Mouse (Mus musculus): ENCODE results near the gene Cox19. TPM values are rescaled to one million over a fixed set of nuclear protein-coding genes. Genes with fewer than 3 reads are reported as not detected.

The Cox19 gene
- polyA plus RNA-seq, 1 experiment from 2014 or later, result 61.6 TPM

- peak overlapping the region; percentile 64 for H3K27ac ChIP-seq (ENCODE audit: low read length)
- no peak for TF ChIP-seq CTCF (IDR thresholded peaks at IDR 0.05)
- TF ChIP-seq EP300 (IDR thresholded peaks at IDR 0.05), result no peak
- H3K36me3 ChIP-seq (ENCODE audit: insufficient read depth, low read length), result no peaks in the 10 kb centered on the region
- 0 out of 2 replicates have a peak, but pooled peaks have one; percentile 8 for ATAC-seq
- H3K9me3 ChIP-seq (ENCODE audit: low read length), result no peaks in the 10 kb centered on the region
- 20% methylated on average over 10 of the region's 10 CpGs for WGBS
- no peaks in the 10 kb centered on the region for H3K27me3 ChIP-seq (replicated peaks; ENCODE audit: insufficient read depth, low read length)
- H3K4me2 ChIP-seq (replicated peaks; ENCODE audit: low read depth, low read length), result 0 out of 2 replicates have a peak overlapping the region, but pooled peaks have one; percentile 14
- peak; percentile 80 for DNase-seq (ENCODE audit: low spot score)
- H3K4me1 ChIP-seq (ENCODE audit: insufficient read depth, low read depth, low read length), result peaks cover 42% of the 10 kb centered on the region
- 0 out of 2 replicates have a peak overlapping the region, but pooled peaks have one; percentile 26 for H3K9ac ChIP-seq (replicated peaks; ENCODE audit: low read depth)
- H3K4me3 ChIP-seq (ENCODE audit: low read depth, low read length), result no peak overlapping the region
Observed at GRCm38 (mm10) chr5:139384531-139384930, 33.3 kb upstream of the Cox19 start.

GRCm38 (mm10) chr5:139383234-139383633 lies 32.0 kb upstream of the Cox19 start:
- H3K27ac ChIP-seq (ENCODE audit: low read length), result peak overlapping the region; percentile 75
- no peak for TF ChIP-seq CTCF (IDR thresholded peaks at IDR 0.05)
- no peak for TF ChIP-seq EP300 (IDR thresholded peaks at IDR 0.05)
- H3K4me1 ChIP-seq (ENCODE audit: insufficient read depth, low read depth, low read length), result peaks cover 43% of the 10 kb centered on the region
- peak overlapping the region; percentile 83 for H3K4me2 ChIP-seq (replicated peaks; ENCODE audit: low read depth, low read length)
- no peaks in the 10 kb centered on the region for H3K27me3 ChIP-seq (replicated peaks; ENCODE audit: insufficient read depth, low read length)
- 0 out of 2 replicates have a peak overlapping the region, but pooled peaks have one; percentile 3 for H3K9ac ChIP-seq (replicated peaks; ENCODE audit: low read depth)
- no peaks in the 10 kb centered on the region for H3K36me3 ChIP-seq (ENCODE audit: insufficient read depth, low read length)
- DNase-seq (ENCODE audit: low spot score) (no peak), ATAC-seq (no peak)
- H3K4me3 ChIP-seq (ENCODE audit: low read depth, low read length), result no peak overlapping the region
- H3K9me3 ChIP-seq (ENCODE audit: low read length), result no peaks in the 10 kb centered on the region
- WGBS, result 67% methylated on average over 9 of the region's 9 CpGs

GRCm38 (mm10) chr5:139382760-139383159 lies 31.5 kb upstream of the Cox19 start:
- peak; percentile 48 for ATAC-seq
- H3K36me3 ChIP-seq (ENCODE audit: insufficient read depth, low read length), result no peaks in the 10 kb centered on the region
- H3K9me3 ChIP-seq (ENCODE audit: low read length), result no peaks in the 10 kb centered on the region
- H3K4me2 ChIP-seq (replicated peaks; ENCODE audit: low read depth, low read length), result peak overlapping the region; percentile 83
- H3K27ac ChIP-seq (ENCODE audit: low read length), result peak overlapping the region; percentile 90
- TF ChIP-seq EP300 (IDR thresholded peaks at IDR 0.05) (peak; percentile 94), CTCF (IDR thresholded peaks at IDR 0.05) (no peak)
- H3K27me3 ChIP-seq (replicated peaks; ENCODE audit: insufficient read depth, low read length), result no peaks in the 10 kb centered on the region
- H3K4me1 ChIP-seq (ENCODE audit: insufficient read depth, low read depth, low read length), result peaks cover 45% of the 10 kb centered on the region
- peak; percentile 94 for DNase-seq (ENCODE audit: low spot score)
- peak overlapping the region; percentile 3; the same call in 1 of the 2 replicates for H3K9ac ChIP-seq (replicated peaks; ENCODE audit: low read depth)
- H3K4me3 ChIP-seq (ENCODE audit: low read depth, low read length), result no peak overlapping the region
- WGBS, result 23% methylated on average over 8 of the region's 8 CpGs

GRCm38 (mm10) chr5:139381586-139382513 lies 30.6 kb upstream of the Cox19 start:
- 62% methylated on average over 18 of the region's 18 CpGs for WGBS
- peak overlapping the region; percentile 83 for H3K4me2 ChIP-seq (replicated peaks; ENCODE audit: low read depth, low read length)
- 0 out of 2 replicates have a peak overlapping the region, but pooled peaks have one; percentile 8 for H3K9ac ChIP-seq (replicated peaks; ENCODE audit: low read depth)
- peak; percentile 46 for DNase-seq (ENCODE audit: low spot score)
- H3K36me3 ChIP-seq (ENCODE audit: insufficient read depth, low read length), result no peaks in the 10 kb centered on the region
- no peaks in the 10 kb centered on the region for H3K9me3 ChIP-seq (ENCODE audit: low read length)
- H3K4me1 ChIP-seq (ENCODE audit: insufficient read depth, low read depth, low read length), result peaks cover 51% of the 10 kb centered on the region
- H3K27ac ChIP-seq (ENCODE audit: low read length), result peak overlapping the region; percentile 90
- H3K4me3 ChIP-seq (ENCODE audit: low read depth, low read length), result peak overlapping the region; percentile 73
- no peak for TF ChIP-seq CTCF (IDR thresholded peaks at IDR 0.05)
- no peak for TF ChIP-seq EP300 (IDR thresholded peaks at IDR 0.05)
- no peaks in the 10 kb centered on the region for H3K27me3 ChIP-seq (replicated peaks; ENCODE audit: insufficient read depth, low read length)
- no peak for ATAC-seq

- peak overlapping the region; percentile 73 for H3K4me3 ChIP-seq (ENCODE audit: low read depth, low read length)
- H3K27me3 ChIP-seq (replicated peaks; ENCODE audit: insufficient read depth, low read length), result no peaks in the 10 kb centered on the region
- peak overlapping the region; percentile 97 for H3K27ac ChIP-seq (ENCODE audit: low read length)
- H3K9ac ChIP-seq (replicated peaks; ENCODE audit: low read depth), result peak overlapping the region; percentile 77
- H3K36me3 ChIP-seq (ENCODE audit: insufficient read depth, low read length), result no peaks in the 10 kb centered on the region
- H3K4me2 ChIP-seq (replicated peaks; ENCODE audit: low read depth, low read length), result peak overlapping the region; percentile 83
- ATAC-seq, result peak; percentile 77
- WGBS, result under 1% methylated on average over 61 of the region's 73 CpGs
- TF ChIP-seq EP300 (IDR thresholded peaks at IDR 0.05), result peak; percentile 71
- TF ChIP-seq CTCF (IDR thresholded peaks at IDR 0.05), result 0 out of 2 replicates have a peak, but pooled peaks have one; percentile 2
- peak; percentile 99 for DNase-seq (ENCODE audit: low spot score)
- peaks cover 53% of the 10 kb centered on the region for H3K4me1 ChIP-seq (ENCODE audit: insufficient read depth, low read depth, low read length)
- H3K9me3 ChIP-seq (ENCODE audit: low read length), result no peaks in the 10 kb centered on the region
Observed at GRCm38 (mm10) chr5:139380385-139381248, 29.4 kb upstream of the Cox19 start.
